Mouse (Mus musculus) heart, postnatal 0 days (tissue): ENCODE data around the gene Znfx1.

ENCODE experiments used
- CTCF ChIP-seq: IDR thresholded peaks from 2 replicates; pipeline ENCODE4 v1.5.1; 2016; ENCODE audit warnings: antibody characterized with exemption, control low read depth, low read depth
- EP300 ChIP-seq: IDR thresholded peaks from 2 replicates; pipeline ENCODE4 v1.6.1; 2016; ENCODE audit warnings: antibody characterized with exemption, low read depth

DNA sequence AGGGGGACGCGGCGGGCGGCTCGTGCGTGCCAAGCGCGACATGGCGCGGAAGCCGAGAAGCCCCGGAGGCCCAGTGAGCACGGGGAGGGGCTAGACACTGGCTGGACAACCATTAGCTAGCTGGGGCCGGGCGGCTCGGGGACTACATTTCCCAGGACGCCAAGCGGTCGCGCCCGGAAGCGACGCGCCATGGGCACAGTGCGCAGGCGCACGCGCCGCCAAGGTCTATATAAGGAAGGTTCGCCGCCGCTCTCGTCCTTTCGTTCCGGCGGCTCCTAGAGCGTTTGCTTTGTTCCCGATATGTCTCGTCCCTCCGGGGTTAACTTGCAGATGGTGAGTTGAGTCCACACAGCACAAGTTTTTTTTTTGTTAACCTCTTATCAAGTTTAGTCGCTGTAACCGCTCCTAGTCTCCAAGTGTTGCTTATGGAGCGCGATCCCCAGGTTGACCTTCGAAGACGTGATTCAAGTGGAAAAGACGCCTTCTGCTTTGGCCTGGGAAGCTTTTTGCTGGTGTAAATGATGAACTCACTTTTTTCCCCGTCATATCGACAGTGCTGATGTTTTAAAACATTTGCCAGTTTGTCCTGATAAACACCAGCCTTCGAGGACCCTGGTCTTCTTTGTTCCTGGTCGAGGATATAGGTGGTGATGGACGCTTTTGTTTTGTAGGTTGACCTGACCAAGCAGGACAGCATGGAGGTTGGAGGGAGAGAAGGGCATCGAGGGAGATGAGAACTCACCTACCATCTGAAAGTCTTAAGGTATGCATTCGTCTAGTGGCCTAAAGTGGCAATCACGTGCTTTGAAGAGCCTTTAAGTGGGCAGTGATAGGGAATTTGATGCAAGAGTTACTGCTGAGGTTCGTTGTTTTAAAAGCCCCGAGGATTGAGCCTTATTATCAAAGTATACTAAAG lies at the start of gene Znfx1:
- TF ChIP-seq EP300 (no peak), CTCF (no peak)
